Mouse (Mus musculus): ENCODE results near the gene Rpl36al. TPM values are rescaled to one million over a fixed set of nuclear protein-coding genes. Genes with fewer than 3 reads are reported as not detected.
"Not testable (repeated sequence)": the region's sequence is repeated elsewhere in the genome, so short reads cannot be mapped to it uniquely, and the experiment has no call there.

Gene Rpl36al
- polyA plus RNA-seq, 1 experiment from 2014 or later, result 389 TPM

DNA sequence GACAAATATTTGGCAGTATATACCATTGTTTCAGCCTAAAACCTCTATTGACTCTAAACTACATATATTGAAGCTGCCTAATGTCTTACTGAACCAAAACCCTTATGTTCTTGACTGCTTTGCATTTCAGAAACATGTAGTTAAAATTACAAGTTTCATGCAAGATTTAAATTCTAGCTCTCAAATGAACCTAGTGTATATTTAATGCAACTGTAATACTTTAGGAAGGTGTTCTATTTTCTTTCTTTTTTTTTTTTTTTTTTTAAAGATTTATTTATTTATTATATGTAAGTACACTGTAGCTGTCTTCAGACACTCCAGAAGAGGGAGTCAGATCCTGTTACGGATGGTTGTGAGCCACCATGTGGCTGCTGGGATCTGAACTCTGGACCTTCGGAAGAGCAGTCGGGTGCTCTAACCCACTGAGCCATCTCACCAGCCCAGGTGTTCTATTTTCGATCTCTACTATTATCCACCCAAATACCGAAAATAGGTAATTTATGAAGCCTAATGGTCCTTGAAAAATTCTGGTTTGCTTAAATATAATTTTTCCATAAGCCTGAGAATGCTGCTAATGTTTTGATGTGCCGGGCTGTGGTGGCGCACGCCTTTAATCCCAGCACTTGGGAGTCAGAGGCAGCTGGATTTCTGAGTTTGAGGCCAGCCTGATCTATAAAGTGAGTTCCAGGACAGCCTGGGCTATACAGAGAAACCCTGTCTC lies 16.9 kb downstream of the Rpl36al start:
- not testable (repeated sequence) for DNase-seq (ENCODE audit: low spot score); ATAC-seq; H3K4me1 ChIP-seq (ENCODE audit: control insufficient read depth, insufficient read depth, low read length); H3K27ac ChIP-seq (ENCODE audit: low read depth, low read length); H3K36me3 ChIP-seq (ENCODE audit: control insufficient read depth, insufficient read depth, low read length); H3K9ac ChIP-seq (ENCODE audit: low read length); H3K27me3 ChIP-seq (replicated peaks; ENCODE audit: control insufficient read depth, insufficient read depth, low read length); H3K4me2 ChIP-seq (ENCODE audit: low read length); H3K9me3 ChIP-seq (replicated peaks; ENCODE audit: control insufficient read depth, low read length); H3K4me3 ChIP-seq (ENCODE audit: low read depth, low read length)
- 66% methylated on average over 8 of the region's 8 CpGs for WGBS

DNA sequence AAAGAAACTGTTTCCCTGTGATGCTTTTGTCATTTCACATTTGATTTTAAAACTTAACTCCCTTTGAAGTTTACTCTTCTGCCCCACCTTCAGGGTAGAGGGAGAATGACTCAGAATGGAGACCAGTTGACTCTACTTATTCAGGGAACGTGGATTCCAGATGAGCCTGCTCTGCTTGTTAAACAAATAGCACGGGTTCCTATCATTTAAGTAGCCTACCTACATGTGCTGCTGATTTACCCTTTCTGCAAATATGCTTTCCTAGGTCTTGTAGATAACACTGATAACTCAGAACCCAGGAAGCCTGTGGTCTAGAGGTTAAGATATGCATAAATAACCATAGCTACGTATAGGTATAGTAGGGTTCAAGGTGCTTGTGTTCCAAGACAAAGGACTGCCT lies 19.0 kb downstream of the Rpl36al start:
- peaks cover 4% of the 10 kb centered on the region; the same call in 1 of the 2 replicates for H3K4me1 ChIP-seq (ENCODE audit: control insufficient read depth, insufficient read depth, low read length)
- no peaks in the 10 kb centered on the region for H3K9me3 ChIP-seq (replicated peaks; ENCODE audit: control insufficient read depth, low read length)
- no peak overlapping the region for H3K27ac ChIP-seq (ENCODE audit: low read depth, low read length)
- DNase-seq (ENCODE audit: low spot score) (no peak), ATAC-seq (no peak)
- H3K4me3 ChIP-seq (ENCODE audit: low read depth, low read length), result no peak overlapping the region
- no peak overlapping the region for H3K4me2 ChIP-seq (ENCODE audit: low read length)
- no peak overlapping the region for H3K9ac ChIP-seq (ENCODE audit: low read length)
- H3K27me3 ChIP-seq (replicated peaks; ENCODE audit: control insufficient read depth, insufficient read depth, low read length), result no peaks in the 10 kb centered on the region
- WGBS, result 59% methylated on average over 3 of the region's 3 CpGs
- H3K36me3 ChIP-seq (ENCODE audit: control insufficient read depth, insufficient read depth, low read length), result no peaks in the 10 kb centered on the region

DNA sequence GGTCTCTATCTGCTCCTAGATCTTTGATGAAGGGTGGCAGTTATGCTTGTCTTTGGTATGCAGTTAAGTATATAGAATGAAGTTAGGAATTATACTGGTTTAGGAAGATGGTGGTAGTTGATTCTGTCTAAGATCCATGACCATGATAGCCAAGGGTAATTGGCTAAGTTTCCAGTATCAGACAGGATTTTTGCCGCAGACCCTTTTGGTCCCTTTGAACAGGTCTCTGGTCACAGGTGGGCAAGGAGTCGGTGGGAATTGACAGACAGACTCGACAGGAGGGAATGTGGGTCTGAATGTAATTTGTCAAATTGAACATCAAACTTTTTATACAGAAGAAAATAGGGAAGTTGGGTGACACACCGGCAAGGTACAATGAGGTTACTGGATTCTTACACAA lies 20.3 kb downstream of the Rpl36al start:
- DNase-seq (ENCODE audit: low spot score); H3K4me2 ChIP-seq (ENCODE audit: low read length); H3K9ac ChIP-seq (ENCODE audit: low read length); H3K9me3 ChIP-seq (replicated peaks; ENCODE audit: control insufficient read depth, low read length); H3K27ac ChIP-seq (ENCODE audit: low read depth, low read length); H3K4me1 ChIP-seq (ENCODE audit: control insufficient read depth, insufficient read depth, low read length); H3K36me3 ChIP-seq (ENCODE audit: control insufficient read depth, insufficient read depth, low read length); ATAC-seq; H3K27me3 ChIP-seq (replicated peaks; ENCODE audit: control insufficient read depth, insufficient read depth, low read length); H3K4me3 ChIP-seq (ENCODE audit: low read depth, low read length): not testable (repeated sequence)
- 86% methylated on average over 4 of the region's 4 CpGs for WGBS

GRCm38 (mm10) chr12:69160677-69161076 lies 23.2 kb downstream of the Rpl36al start:
- H3K9ac ChIP-seq (ENCODE audit: low read length); H3K9me3 ChIP-seq (replicated peaks; ENCODE audit: control insufficient read depth, low read length); H3K4me1 ChIP-seq (ENCODE audit: control insufficient read depth, insufficient read depth, low read length); DNase-seq (ENCODE audit: low spot score); H3K4me3 ChIP-seq (ENCODE audit: low read depth, low read length); ATAC-seq; H3K27ac ChIP-seq (ENCODE audit: low read depth, low read length); H3K27me3 ChIP-seq (replicated peaks; ENCODE audit: control insufficient read depth, insufficient read depth, low read length); H3K4me2 ChIP-seq (ENCODE audit: low read length): not testable (repeated sequence)
- WGBS, result 83% methylated on average over 2 of the region's 2 CpGs
- peaks cover 19% of the 10 kb centered on the region for H3K36me3 ChIP-seq (ENCODE audit: control insufficient read depth, insufficient read depth, low read length)

GRCm38 (mm10) chr12:69159578-69159940 lies 24.3 kb downstream of the Rpl36al start:
- 4% methylated on average over 9 of the region's 9 CpGs for WGBS
- H3K9ac ChIP-seq (ENCODE audit: low read length), result no peak overlapping the region
- H3K27ac ChIP-seq (ENCODE audit: low read depth, low read length), result no peak overlapping the region
- H3K4me1 ChIP-seq (ENCODE audit: control insufficient read depth, insufficient read depth, low read length), result peaks cover 5% of the 10 kb centered on the region
- no peaks in the 10 kb centered on the region for H3K27me3 ChIP-seq (replicated peaks; ENCODE audit: control insufficient read depth, insufficient read depth, low read length)
- no peak overlapping the region for H3K4me2 ChIP-seq (ENCODE audit: low read length)
- peaks cover 21% of the 10 kb centered on the region for H3K36me3 ChIP-seq (ENCODE audit: control insufficient read depth, insufficient read depth, low read length)
- H3K4me3 ChIP-seq (ENCODE audit: low read depth, low read length), result peak overlapping the region; percentile 73; the same call in 1 of the 2 replicates
- ATAC-seq (0 out of 2 replicates have a peak, but pooled peaks have one; percentile 4), DNase-seq (ENCODE audit: low spot score) (peak; percentile 82)
- H3K9me3 ChIP-seq (replicated peaks; ENCODE audit: control insufficient read depth, low read length), result no peaks in the 10 kb centered on the region

DNA sequence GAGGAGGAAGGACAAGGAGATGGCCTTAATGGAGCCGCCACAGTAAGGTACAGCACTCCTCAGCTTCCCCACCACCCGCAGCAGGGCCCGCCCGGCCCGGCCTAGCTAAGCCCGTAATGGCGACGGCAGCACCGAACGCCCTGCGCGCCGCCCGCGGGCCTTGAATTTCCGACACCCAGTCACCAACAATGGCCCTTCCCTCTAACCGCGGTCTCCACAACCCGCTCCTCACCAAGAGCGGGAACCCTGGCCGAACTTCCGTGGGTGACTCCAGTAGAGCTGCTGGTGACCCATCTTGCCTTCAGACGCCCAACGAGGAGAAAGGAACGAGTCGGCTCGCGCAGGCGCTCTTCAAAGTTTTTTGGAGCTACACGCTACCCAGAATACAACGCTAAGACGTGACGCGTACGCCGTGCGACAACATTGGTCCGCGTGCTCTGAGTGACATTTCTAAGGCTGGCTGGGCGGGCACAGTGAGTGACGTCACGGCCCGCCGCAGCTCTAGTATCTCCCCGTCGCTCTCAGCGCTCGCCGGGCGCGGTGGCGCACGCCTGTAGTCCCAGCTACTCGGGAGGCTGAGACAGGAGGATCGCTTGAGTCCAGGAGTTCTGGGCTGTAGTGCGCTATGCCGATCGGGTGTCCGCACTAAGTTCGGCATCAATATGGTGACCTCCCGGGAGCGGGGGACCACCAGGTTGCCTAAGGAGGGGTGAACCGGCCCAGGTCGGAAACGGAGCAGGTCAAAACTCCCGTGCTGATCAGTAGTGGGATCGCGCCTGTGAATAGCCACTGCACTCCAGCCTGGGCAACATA lies 24.9 kb downstream of the Rpl36al start, which contains the start of gene Rps29:
Gene Rps29 (minus strand): TSS at position 422 of the 813 bp plus-strand sequence.
- DNase-seq (ENCODE audit: low spot score), result peak; percentile 100
- H3K4me1 ChIP-seq (ENCODE audit: control insufficient read depth, insufficient read depth, low read length); H3K27me3 ChIP-seq (replicated peaks; ENCODE audit: control insufficient read depth, insufficient read depth, low read length); H3K9me3 ChIP-seq (replicated peaks; ENCODE audit: control insufficient read depth, low read length): not testable (repeated sequence)
- H3K9ac ChIP-seq (ENCODE audit: low read length), result peak within 1 kb of the TSS; percentile 91
- H3K4me3 ChIP-seq (ENCODE audit: low read depth, low read length), result peak within 1 kb of the TSS; percentile 73
- under 1% methylated on average over 56 of the region's 68 CpGs for WGBS
- peak; percentile 99 for ATAC-seq
- H3K36me3 ChIP-seq (ENCODE audit: control insufficient read depth, insufficient read depth, low read length), result peaks cover 21% of the 10 kb centered on the region
- H3K4me2 ChIP-seq (ENCODE audit: low read length), result peak within 1 kb of the TSS; percentile 75
- H3K27ac ChIP-seq (ENCODE audit: low read depth, low read length), result peak within 1 kb of the TSS; percentile 88

- peak; percentile 39 for DNase-seq (ENCODE audit: low spot score)
- Histone ChIP-seq H3K4me1 (ENCODE audit: control insufficient read depth, insufficient read depth, low read length) (peaks cover 5% of the 10 kb centered on the region), H3K4me2 (ENCODE audit: low read length) (peak overlapping the region; percentile 75), H3K4me3 (ENCODE audit: low read depth, low read length) (peak overlapping the region; percentile 73), H3K36me3 (ENCODE audit: control insufficient read depth, insufficient read depth, low read length) (peaks cover 21% of the 10 kb centered on the region), H3K27ac (ENCODE audit: low read depth, low read length) (peak overlapping the region; percentile 88), H3K9ac (ENCODE audit: low read length) (peak overlapping the region; percentile 91), H3K27me3 (replicated peaks; ENCODE audit: control insufficient read depth, insufficient read depth, low read length) (no peaks in the 10 kb centered on the region), H3K9me3 (replicated peaks; ENCODE audit: control insufficient read depth, low read length) (no peaks in the 10 kb centered on the region)
- 2% methylated on average over 19 of the region's 19 CpGs for WGBS
- ATAC-seq, result no peak
These were observed 25.5 kb downstream of the Rpl36al start for GRCm38 (mm10) chr12:69158366-69158764.

DNA sequence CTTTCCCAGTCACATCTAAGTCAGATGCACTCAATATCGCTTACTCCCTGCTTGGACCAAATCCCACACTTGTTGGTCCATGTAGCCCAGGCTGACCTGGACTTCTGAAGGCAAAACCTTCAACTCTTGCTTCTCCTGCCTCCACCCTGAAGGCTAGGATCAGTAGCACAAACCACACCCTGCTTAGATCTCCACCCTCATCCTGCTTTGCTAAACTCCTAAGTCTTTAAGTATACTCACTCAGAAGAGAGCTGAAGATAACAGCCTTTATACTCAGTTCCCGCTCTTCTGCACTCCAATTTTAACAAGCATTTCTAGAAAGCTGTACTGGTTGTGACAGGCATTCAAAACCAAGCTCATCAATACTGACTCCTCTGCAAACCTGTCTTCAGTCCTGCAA lies 26.8 kb downstream of the Rpl36al start:
- Histone ChIP-seq H3K9me3 (replicated peaks; ENCODE audit: control insufficient read depth, low read length) (no peaks in the 10 kb centered on the region), H3K36me3 (ENCODE audit: control insufficient read depth, insufficient read depth, low read length) (peaks cover 21% of the 10 kb centered on the region), H3K4me1 (ENCODE audit: control insufficient read depth, insufficient read depth, low read length) (peaks cover 5% of the 10 kb centered on the region), H3K4me2 (ENCODE audit: low read length) (peak overlapping the region; percentile 75; the same call in 1 of the 2 replicates), H3K4me3 (ENCODE audit: low read depth, low read length) (no peak overlapping the region), H3K27me3 (replicated peaks; ENCODE audit: control insufficient read depth, insufficient read depth, low read length) (no peaks in the 10 kb centered on the region), H3K27ac (ENCODE audit: low read depth, low read length) (no peak overlapping the region), H3K9ac (ENCODE audit: low read length) (no peak overlapping the region)
- no peak for ATAC-seq
- WGBS, result 97% methylated on average over 2 of the region's 2 CpGs
- no peak for DNase-seq (ENCODE audit: low spot score)

DNA sequence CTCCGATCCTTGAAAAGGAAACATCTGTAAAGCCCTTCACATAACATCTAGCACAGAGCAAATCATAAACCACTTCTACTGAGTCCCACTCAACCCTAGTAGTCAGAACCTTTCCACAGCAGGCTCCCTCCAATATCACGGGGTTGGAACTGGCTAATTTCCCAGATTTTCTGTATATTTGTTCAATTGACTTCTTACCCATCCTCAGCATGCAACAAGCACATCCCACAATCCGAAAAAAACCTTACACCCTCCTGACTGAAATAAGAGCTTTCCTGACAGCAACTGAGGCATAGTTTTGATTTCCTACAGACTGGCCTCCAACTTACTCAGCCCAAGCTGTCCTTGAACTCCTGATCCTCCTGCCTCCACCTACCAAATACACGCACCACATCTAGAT lies 27.4 kb downstream of the Rpl36al start:
- DNase-seq (ENCODE audit: low spot score) (no peak), ATAC-seq (no peak)
- no peak overlapping the region for H3K4me3 ChIP-seq (ENCODE audit: low read depth, low read length)
- H3K4me1 ChIP-seq (ENCODE audit: control insufficient read depth, insufficient read depth, low read length), result peaks cover 5% of the 10 kb centered on the region
- H3K36me3 ChIP-seq (ENCODE audit: control insufficient read depth, insufficient read depth, low read length), result peaks cover 21% of the 10 kb centered on the region
- H3K9me3 ChIP-seq (replicated peaks; ENCODE audit: control insufficient read depth, low read length), result no peaks in the 10 kb centered on the region
- no peaks in the 10 kb centered on the region for H3K27me3 ChIP-seq (replicated peaks; ENCODE audit: control insufficient read depth, insufficient read depth, low read length)
- 84% methylated on average over 4 of the region's 4 CpGs for WGBS
- H3K27ac ChIP-seq (ENCODE audit: low read depth, low read length), result no peak overlapping the region
- no peak overlapping the region for H3K9ac ChIP-seq (ENCODE audit: low read length)
- no peak overlapping the region for H3K4me2 ChIP-seq (ENCODE audit: low read length)

Data from forebrain, embryonic 14.5 days (tissue).